Mouse (Mus musculus): ENCODE data around the gene Cela3b. TPM values are rescaled to one million over a fixed set of nuclear protein-coding genes. Genes with fewer than 3 reads are reported as not detected.

Gene Cela3b
- polyA plus RNA-seq (2014; fragmentation: Illumina TruSeq; extraction: RNeasy Lipid Tissue Mini Kit (QIAGEN cat#74804); ENCODE audit: low read depth, low replicate concordance), result not detected

DNA sequence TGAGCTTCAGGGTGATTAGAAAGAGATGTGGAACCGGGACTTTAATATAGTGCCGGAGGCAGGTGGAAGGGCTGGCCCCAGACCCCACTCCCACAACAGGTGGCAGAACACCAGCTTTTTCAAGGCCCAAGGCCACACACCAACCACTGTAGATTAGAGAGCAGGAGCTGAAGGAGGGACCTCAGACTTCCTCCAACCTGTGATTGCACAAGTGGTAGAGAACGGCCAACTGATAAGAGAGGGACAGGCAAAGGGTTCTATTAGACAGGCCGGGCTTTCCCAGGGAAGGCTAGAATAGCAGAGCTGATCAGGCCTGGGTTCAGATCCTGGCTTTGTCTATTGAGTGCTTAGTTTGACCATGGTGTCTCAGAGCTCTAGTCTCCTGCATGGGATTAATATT is at the start of gene Cela3b:
Gene Cela3b (minus strand): TSS at position 39 of the 400 bp plus-strand sequence.

DNA sequence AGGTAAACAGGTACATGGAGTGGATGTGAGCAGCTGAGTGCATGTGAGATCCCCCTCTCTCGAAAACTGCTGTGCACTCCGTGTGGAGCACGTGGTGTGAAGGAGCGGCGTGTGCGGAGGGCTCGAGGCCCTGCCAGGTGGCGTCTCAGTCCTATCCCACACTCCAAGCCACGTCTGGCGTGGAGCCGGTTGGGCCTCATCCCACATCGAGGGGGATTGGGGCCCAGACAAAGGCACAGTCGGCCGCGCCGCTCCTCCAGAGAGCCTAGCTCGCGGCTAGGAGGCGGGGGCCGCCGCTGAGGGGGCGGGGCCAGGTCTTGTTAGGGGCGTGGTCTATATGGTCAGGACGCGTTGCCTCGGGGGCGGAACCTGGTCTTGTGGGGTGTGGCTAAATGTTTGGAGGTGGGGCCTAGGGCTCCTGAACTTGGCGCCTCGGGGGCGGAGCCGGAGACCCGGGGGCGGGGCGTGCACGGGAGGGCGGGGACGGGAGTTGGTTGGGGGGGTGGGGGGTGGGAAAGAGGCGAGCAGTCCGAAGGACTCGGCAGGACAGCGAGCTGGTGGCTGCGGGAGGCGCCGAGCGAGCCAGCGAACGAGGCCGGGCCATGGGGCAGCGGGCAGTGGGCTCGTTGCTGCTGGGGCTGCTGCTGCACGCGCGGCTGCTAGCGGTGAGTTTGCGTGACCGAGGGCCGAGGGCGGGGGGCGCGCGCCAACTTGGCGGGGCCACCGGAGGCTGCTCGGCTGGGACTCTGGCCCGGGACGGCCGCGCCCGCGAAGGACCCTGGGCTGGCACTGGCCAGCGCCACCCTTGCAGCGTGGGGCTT is 38.1 kb upstream of the Cela3b start, which contains the start of gene Hspg2:
Gene Hspg2 (plus strand): TSS at position 510 of the 821 bp plus-strand sequence.

DNA sequence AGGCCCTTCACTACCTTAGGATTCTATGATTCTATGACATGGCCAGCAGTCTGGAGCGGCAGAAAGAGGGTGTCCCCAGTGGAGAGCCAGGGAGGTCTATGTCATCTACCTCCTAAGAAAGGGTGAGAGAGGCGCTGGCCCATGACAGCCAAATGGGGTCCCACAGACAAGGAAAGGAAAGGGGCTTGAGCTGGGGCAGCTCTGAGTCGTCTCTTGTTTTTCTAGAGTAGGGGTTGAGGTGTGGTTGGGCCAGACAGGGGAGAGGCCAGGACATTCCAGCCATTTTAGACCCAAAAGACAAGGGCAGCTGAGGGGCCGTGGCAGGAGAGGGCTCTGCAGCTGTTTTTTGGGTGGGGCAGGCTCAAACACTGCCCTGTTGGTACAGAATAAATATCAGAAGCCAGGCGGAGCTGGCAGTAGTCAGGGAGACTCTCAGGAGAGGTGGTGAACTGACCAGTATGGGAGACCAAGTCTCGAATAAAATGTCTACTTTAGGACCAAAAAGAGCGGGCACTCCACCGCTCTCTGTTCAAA is 23.0 kb upstream of the Cela3b start, which contains the start of gene 1700013G24Rik:
Gene 1700013G24Rik (plus strand): TSS at position 51 of the 534 bp plus-strand sequence.

GRCm38 (mm10) chr4:137409691-137410090 is 20.6 kb downstream of the Cela3b start, which contains the start of gene Cela3a:
Cela3a (minus strand) TSS chr4:137409791.

Other genes with a start within 250 kb of the Cela3b start
- gene Wnt4, start 153.1 kb downstream of the Cela3b start, polyA plus RNA-seq (2014; fragmentation: Illumina TruSeq; extraction: RNeasy Lipid Tissue Mini Kit (QIAGEN cat#74804); ENCODE audit: low read depth, low replicate concordance), result 0.16 TPM
- 1,083 TPM for gene Cdc42, start 72.8 kb downstream of the Cela3b start, polyA plus RNA-seq (2014; fragmentation: Illumina TruSeq; extraction: RNeasy Lipid Tissue Mini Kit (QIAGEN cat#74804); ENCODE audit: low read depth, low replicate concordance)
- gene Cela3a, start 20.7 kb downstream of the Cela3b start, polyA plus RNA-seq (2014; fragmentation: Illumina TruSeq; extraction: RNeasy Lipid Tissue Mini Kit (QIAGEN cat#74804); ENCODE audit: low read depth, low replicate concordance), result not detected
- not detected for gene 1700013G24Rik, start 22.7 kb upstream of the Cela3b start, polyA plus RNA-seq (2014; fragmentation: Illumina TruSeq; extraction: RNeasy Lipid Tissue Mini Kit (QIAGEN cat#74804); ENCODE audit: low read depth, low replicate concordance)
- gene Hspg2, start 38.2 kb upstream of the Cela3b start, polyA plus RNA-seq (2014; fragmentation: Illumina TruSeq; extraction: RNeasy Lipid Tissue Mini Kit (QIAGEN cat#74804); ENCODE audit: low read depth, low replicate concordance), result 0.22 TPM
- gene Ldlrad2, start 144.0 kb upstream of the Cela3b start, polyA plus RNA-seq (2014; fragmentation: Illumina TruSeq; extraction: RNeasy Lipid Tissue Mini Kit (QIAGEN cat#74804); ENCODE audit: low read depth, low replicate concordance), result not detected
- 87.6 TPM for gene Usp48, start 163.2 kb upstream of the Cela3b start, polyA plus RNA-seq (2014; fragmentation: Illumina TruSeq; extraction: RNeasy Lipid Tissue Mini Kit (QIAGEN cat#74804); ENCODE audit: low read depth, low replicate concordance)
- gene Rap1gap, start 234.2 kb upstream of the Cela3b start, polyA plus RNA-seq (2014; fragmentation: Illumina TruSeq; extraction: RNeasy Lipid Tissue Mini Kit (QIAGEN cat#74804); ENCODE audit: low read depth, low replicate concordance), result 4.1 TPM